Mouse (Mus musculus): ENCODE measurements around the gene Cbarp. TPM values are rescaled to one million over a fixed set of nuclear protein-coding genes. Genes with fewer than 3 reads are reported as not detected.

The Cbarp gene
- polyA plus RNA-seq, 1 experiment from 2014 or later, result 1.6 TPM

DNA sequence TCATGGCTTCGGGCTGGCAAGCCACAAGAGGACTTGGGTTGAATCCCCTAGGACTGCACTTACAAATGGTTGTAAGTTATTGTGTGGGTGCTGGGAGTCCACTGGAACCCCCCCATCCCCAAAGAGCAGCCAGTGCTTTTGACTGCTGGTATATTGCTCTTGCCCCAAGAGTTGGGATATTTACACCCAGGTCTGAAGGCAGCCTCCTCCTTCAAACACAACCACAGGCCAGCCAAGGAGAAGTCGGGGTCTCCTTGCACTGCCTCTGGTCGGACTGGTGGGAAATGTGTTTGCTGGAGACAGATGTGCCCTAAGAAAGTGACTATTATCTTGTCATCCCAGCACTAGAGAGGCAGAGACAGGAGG, 21.6 kb upstream of the Cbarp start:
- no peaks in the 10 kb centered on the region for H3K27me3 ChIP-seq (replicated peaks)
- H3K36me3 ChIP-seq, result peaks cover 6% of the 10 kb centered on the region
- peaks cover 91% of the 10 kb centered on the region for H3K4me1 ChIP-seq
- H3K27ac ChIP-seq (replicated peaks), result peak overlapping the region; percentile 98
- WGBS, result 73% methylated on average over 3 of the region's 3 CpGs
- H3K4me2 ChIP-seq, result peak overlapping the region; percentile 71
- H3K4me3 ChIP-seq, result no peak overlapping the region
- peak overlapping the region; percentile 78 for H3K9ac ChIP-seq
- ATAC-seq (ENCODE audit: extremely low read depth, insufficient number of reproducible peaks, low FRiP score, low TSS enrichment), result no peak
- no peaks in the 10 kb centered on the region for H3K9me3 ChIP-seq

DNA sequence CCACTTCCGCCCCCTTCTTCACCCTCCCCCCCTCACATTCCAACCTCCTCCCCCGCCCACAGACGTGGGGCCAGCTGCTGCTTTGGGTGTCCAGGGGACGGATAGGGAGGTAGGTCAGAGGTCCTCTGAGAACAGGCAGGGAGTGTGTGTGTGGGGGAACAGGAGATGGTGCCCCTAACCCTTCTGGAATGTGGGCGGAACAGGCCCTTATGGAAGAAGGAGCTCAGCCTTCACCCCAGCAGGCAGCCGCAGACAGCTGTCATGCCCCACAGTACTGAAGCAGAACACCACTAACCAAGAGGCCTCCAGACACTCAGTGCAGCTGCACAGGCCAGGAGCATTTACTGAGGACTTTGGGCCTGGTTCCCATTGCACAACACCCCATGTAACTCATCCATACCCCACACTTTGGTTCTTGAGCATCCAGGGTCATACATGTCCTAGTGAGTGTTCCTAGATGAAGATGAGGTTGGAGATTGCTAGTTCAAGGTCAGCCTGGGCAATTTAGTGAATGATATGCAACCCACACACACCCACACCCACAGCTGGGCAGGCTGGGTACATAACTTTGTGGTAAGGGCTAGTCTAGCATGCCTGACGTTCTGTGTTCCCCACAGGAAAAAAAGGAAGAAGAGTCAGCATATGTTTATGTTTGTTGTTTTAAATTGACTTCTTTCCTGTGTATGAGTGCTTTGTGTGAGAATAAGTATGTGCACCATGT, 21.0 kb upstream of the Cbarp start:
- Histone ChIP-seq H3K4me1 (peaks cover 91% of the 10 kb centered on the region), H3K27me3 (replicated peaks) (no peaks in the 10 kb centered on the region), H3K27ac (replicated peaks) (peak overlapping the region; percentile 98), H3K4me3 (peak overlapping the region; percentile 50), H3K9ac (peak overlapping the region; percentile 78), H3K4me2 (peak overlapping the region; percentile 71), H3K36me3 (peaks cover 12% of the 10 kb centered on the region), H3K9me3 (no peaks in the 10 kb centered on the region)
- ATAC-seq (ENCODE audit: extremely low read depth, insufficient number of reproducible peaks, low FRiP score, low TSS enrichment), result no peak
- WGBS, result 15% methylated on average over 6 of the region's 7 CpGs

DNA sequence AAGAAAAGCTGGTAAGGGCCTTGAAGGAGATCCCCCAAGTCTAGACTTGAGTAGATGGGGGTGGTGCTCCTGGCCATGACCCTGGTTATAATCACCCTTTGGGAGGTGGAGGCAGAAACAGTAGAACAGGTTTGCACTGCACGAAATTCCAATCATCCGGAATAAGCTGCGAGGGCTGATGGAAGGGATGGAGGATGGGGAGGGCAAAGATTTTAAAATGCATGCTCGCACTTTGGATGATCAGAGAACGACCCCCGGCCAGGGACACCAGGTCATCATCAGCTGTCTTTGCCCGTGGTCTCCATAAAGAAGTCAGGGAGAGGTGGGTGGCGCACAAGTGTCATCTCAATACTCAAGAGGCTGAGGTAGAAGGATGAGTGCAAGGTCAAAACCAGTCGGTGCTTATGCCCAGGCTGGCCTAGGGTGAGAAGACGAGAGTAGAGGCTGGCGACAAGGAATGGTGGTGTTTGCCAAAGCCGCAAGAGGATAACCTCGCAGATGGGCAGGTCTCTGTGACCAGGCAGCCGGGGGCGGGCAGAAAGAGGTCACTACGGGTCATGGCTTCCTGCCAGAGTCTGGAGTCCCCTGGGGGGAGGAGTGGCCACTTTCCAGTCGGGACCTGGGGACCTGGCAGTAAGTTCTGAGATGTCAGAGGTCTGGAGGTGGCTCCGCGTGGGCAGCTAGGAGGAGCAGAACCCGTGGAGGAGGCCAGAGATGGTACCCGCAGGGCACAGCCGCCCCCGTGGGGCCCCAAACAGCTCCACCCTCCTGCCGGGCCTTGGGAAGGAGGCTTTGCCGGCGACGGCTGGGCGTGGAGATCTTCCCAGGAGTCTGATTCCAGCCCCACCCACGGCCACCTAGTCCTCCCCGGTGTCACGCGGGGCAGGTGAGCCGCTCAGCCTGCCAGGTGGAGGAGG, 20.1 kb upstream of the Cbarp start:
- Histone ChIP-seq H3K9me3 (no peaks in the 10 kb centered on the region), H3K4me1 (peaks cover 92% of the 10 kb centered on the region), H3K27me3 (replicated peaks) (no peaks in the 10 kb centered on the region), H3K27ac (replicated peaks) (peak overlapping the region; percentile 98), H3K36me3 (peaks cover 22% of the 10 kb centered on the region), H3K4me2 (peak overlapping the region; percentile 71), H3K9ac (peak overlapping the region; percentile 78), H3K4me3 (peak overlapping the region; percentile 50)
- WGBS, result 0% methylated on average over 33 of the region's 33 CpGs
- ATAC-seq (ENCODE audit: extremely low read depth, insufficient number of reproducible peaks, low FRiP score, low TSS enrichment), result peak; percentile 3; the same call in 1 of the 2 replicates

DNA sequence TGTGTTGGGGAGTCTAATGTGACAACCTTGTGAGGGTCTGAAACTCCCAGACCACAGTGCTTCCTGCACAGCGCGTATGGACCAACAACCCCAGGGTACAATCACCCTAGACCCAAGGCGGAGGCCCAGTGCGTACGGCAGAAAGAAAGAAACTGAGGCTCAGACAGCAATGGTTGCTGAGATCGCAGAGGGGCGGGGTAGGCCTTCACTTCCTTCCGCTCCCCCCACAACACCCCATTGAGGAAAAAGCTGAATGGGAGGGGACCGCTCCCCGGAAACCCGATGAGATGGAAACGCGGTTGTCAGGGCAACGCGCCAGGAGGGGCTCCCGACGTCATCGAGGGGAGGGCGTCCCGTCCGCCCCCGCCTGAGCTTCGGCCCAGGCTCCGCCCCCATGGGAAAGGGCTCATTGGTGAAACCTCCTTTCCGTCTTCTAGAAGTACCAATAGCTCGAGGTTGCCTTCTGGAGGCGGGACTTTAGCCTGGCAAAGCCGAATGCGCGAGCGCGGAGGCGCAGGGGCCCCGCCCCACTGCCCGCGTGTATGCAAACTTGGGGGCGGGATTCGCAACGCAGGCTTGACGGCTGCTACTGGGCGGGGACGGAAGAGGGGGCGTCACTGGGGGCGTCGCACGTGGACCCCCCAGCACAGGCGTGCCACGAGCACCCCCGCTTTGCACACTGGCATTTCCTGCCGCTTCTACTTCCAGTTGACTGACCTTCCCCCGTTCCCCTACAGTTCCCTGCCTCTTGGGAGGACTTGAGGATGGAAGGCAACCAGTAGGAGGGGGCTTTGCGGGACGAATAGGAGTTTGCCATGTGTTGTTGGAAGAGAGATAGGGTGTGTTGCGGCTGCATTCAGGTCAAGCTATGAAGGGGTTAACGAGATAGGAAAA, 19.2 kb upstream of the Cbarp start:
- Histone ChIP-seq H3K4me2 (peak overlapping the region; percentile 71), H3K9me3 (no peaks in the 10 kb centered on the region), H3K4me3 (peak overlapping the region; percentile 50), H3K4me1 (peaks cover 95% of the 10 kb centered on the region), H3K27ac (replicated peaks) (peak overlapping the region; percentile 98), H3K9ac (peak overlapping the region; percentile 78), H3K27me3 (replicated peaks) (no peaks in the 10 kb centered on the region), H3K36me3 (peaks cover 31% of the 10 kb centered on the region)
- WGBS, result under 1% methylated on average over 55 of the region's 55 CpGs
- peak; percentile 76 for ATAC-seq (ENCODE audit: extremely low read depth, insufficient number of reproducible peaks, low FRiP score, low TSS enrichment)

DNA sequence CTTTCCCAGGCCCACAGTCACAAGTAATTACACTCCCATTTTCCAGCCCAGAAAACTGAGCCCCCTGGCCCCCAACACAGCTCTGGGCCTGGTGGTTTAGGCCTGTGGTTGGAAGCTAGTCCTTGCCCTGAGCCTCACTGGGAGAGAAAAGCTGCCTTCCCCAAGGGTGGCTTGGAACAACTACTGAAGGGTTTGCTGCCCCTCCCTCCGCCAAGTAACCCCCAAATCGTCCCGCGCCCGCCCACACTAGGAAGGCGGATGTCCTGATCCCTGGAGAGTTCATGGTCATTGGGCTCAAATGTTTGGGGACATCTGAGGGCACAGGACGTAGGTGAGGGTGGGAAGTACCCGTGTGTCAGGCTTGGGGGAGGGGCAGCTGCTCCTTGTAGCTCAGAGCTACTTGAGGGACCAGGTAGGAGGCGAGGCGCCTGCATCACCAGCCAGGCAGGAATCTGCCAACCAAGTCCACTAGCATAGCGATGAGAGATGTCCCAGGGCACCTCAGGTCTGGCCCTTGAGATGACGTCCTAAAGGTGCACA, 18.5 kb upstream of the Cbarp start:
- Histone ChIP-seq H3K4me1 (peaks cover 95% of the 10 kb centered on the region), H3K4me2 (peak overlapping the region; percentile 71), H3K9ac (peak overlapping the region; percentile 77), H3K36me3 (peaks cover 38% of the 10 kb centered on the region), H3K9me3 (no peaks in the 10 kb centered on the region), H3K27ac (replicated peaks) (peak overlapping the region; percentile 98), H3K27me3 (replicated peaks) (no peaks in the 10 kb centered on the region), H3K4me3 (peak overlapping the region; percentile 50)
- WGBS, result 9% methylated on average over 12 of the region's 12 CpGs
- ATAC-seq (ENCODE audit: extremely low read depth, insufficient number of reproducible peaks, low FRiP score, low TSS enrichment), result no peak

DNA sequence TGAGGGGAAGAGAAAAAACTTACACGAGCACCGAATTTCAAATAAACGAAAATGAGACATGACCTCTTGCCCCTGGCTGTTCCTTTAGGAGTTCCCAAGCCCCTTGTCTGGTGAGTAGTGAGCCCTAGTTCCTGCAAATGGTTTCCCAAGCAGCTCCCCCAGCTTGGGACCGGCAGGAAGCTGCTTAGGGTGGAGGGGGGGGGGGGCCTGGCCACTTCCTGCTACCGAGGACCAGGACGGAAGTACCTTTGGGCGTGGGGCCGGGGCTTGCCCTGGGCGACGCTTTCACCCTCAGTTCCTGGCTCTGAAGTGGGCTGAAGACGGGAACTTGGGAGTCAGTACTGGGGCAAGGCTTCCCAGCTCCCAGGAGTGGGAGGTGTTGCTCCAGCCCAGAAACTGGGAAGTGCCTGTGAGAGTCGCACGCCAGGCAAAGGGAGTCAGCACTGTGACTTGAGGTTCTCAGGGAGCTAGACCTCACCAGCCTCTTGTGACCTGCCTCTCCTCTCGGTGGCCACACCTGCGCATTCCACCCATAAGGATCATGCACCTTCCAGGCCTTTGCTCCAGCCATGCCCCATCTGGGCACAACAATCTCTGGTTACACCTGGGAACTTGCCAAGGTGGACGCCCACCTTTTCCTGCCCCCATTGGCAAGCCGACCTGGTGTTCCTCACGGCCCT, 17.8 kb upstream of the Cbarp start:
- WGBS, result 11% methylated on average over 18 of the region's 18 CpGs
- no peak for ATAC-seq (ENCODE audit: extremely low read depth, insufficient number of reproducible peaks, low FRiP score, low TSS enrichment)
- Histone ChIP-seq H3K27me3 (replicated peaks) (no peaks in the 10 kb centered on the region), H3K4me3 (peak overlapping the region; percentile 50; the same call in 1 of the 2 replicates), H3K4me1 (peaks cover 95% of the 10 kb centered on the region), H3K9me3 (no peaks in the 10 kb centered on the region), H3K27ac (replicated peaks) (peak overlapping the region; percentile 98), H3K4me2 (peak overlapping the region; percentile 71), H3K9ac (peak overlapping the region; percentile 77), H3K36me3 (peaks cover 44% of the 10 kb centered on the region)

DNA sequence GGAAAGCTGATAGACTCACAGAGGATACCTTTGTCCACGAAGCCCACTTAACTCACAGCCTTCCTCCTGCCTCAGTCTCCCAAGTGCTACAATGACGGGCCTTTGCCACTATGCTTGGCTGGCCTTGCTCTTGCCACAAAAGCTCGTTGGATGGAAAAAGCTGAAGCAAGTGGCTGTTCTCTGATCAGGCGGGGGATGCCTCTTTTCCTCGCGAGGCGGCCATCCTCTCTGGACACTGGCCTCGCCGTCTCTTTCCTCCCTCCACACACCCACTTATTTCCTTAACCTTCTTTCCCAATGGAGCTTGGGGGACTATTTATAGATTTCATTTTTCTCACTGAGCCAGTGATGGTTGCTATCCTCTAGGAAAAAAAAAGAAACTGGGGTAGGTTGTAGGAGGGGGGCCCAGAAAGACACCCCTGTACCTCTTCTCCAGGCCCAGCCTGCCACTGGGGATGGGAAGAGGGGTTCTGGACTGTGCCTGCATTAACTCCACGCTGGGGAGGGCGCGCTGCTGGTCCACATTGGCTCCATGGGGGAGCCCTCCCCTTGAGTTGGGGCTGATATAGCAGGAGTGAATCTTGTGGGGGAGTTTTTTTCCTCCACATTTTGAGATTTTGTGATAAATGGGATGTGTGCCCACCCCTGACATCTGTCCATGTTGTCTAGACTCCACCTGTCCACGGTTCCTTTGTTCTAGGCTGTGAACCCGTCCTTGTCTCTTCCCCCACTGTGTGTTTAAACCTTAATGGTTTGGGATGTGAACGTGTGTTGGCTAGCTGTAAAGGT, 16.7 kb upstream of the Cbarp start:
- H3K27ac ChIP-seq (replicated peaks), result peak overlapping the region; percentile 98
- peaks cover 95% of the 10 kb centered on the region for H3K4me1 ChIP-seq
- H3K36me3 ChIP-seq, result peaks cover 55% of the 10 kb centered on the region
- H3K4me3 ChIP-seq, result no peak overlapping the region
- peak overlapping the region; percentile 77 for H3K9ac ChIP-seq
- ATAC-seq (ENCODE audit: extremely low read depth, insufficient number of reproducible peaks, low FRiP score, low TSS enrichment), result no peak
- H3K4me2 ChIP-seq, result 0 out of 2 replicates have a peak overlapping the region, but pooled peaks have one; percentile 2
- 57% methylated on average over 15 of the region's 15 CpGs for WGBS
- H3K27me3 ChIP-seq (replicated peaks), result no peaks in the 10 kb centered on the region
- H3K9me3 ChIP-seq, result no peaks in the 10 kb centered on the region

DNA sequence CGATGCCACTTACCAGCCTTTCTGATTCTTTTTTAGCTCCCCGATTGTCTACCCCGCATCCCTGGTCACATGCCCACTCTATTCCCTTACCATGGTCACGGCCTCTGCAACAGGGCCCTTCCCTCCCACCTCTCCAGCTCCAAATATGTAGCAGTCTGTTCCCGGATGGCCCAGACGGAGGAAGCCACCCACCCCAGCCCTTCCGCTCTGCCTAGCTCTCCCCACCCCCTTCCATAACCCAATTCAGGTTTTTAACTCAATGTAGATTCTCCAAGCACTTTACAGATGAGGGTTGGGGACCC, 16.1 kb upstream of the Cbarp start:
- peak overlapping the region; percentile 16; the same call in 1 of the 2 replicates for H3K4me2 ChIP-seq
- 54% methylated on average over 7 of the region's 7 CpGs for WGBS
- no peaks in the 10 kb centered on the region for H3K9me3 ChIP-seq
- peaks cover 95% of the 10 kb centered on the region for H3K4me1 ChIP-seq
- no peak for ATAC-seq (ENCODE audit: extremely low read depth, insufficient number of reproducible peaks, low FRiP score, low TSS enrichment)
- H3K27me3 ChIP-seq (replicated peaks), result no peaks in the 10 kb centered on the region
- no peak overlapping the region for H3K4me3 ChIP-seq
- H3K36me3 ChIP-seq, result peaks cover 62% of the 10 kb centered on the region
- H3K9ac ChIP-seq, result peak overlapping the region; percentile 64
- H3K27ac ChIP-seq (replicated peaks), result peak overlapping the region; percentile 98

DNA sequence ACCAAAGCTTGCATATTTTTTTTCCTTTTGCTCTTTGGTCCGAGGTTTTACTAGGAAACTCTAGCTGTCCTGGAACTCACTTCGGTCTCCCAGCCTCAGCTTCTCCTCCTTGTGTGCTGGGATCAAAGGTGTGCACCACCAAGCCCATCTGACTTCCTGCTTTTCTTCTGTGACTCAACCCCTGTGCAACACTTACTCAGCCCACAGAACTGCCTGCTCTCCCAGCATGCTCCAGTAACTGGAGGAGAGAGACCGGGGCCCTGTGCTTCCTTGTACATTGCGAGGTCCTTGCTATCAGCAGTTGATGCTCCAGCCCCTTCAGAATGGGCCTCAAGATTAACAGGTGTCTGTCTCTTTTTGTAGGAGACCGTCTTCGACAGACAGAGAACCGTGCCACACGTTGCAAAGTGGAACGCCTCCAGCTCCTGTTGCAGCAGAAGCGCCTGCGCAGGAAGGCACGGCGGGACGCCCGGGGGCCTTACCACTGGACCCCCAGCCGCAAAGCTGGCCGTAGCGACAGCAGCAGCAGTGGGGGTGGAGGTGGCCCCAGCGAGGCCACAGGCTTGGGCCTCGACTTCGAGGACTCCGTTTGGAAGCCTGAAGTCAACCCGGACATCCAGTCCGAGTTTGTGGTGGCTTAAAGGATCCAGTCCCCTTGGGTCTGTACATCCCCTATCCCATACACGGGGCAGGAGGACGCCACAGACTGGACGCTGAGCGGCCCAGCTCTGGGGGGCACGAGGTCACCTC, 15.5 kb upstream of the Cbarp start:
- H3K36me3 ChIP-seq, result peaks cover 67% of the 10 kb centered on the region
- peaks cover 93% of the 10 kb centered on the region for H3K4me1 ChIP-seq
- WGBS, result 78% methylated on average over 29 of the region's 29 CpGs
- H3K4me2 ChIP-seq, result peak overlapping the region; percentile 16; the same call in 1 of the 2 replicates
- H3K9ac ChIP-seq, result peak overlapping the region; percentile 64
- no peaks in the 10 kb centered on the region for H3K27me3 ChIP-seq (replicated peaks)
- ATAC-seq (ENCODE audit: extremely low read depth, insufficient number of reproducible peaks, low FRiP score, low TSS enrichment), result no peak
- no peaks in the 10 kb centered on the region for H3K9me3 ChIP-seq
- H3K27ac ChIP-seq (replicated peaks), result peak overlapping the region; percentile 98
- no peak overlapping the region for H3K4me3 ChIP-seq

Measured in heart, embryonic 13.5 days (tissue).